Mouse (Mus musculus) adrenal gland, postnatal 36 days (tissue): Measurements from ENCODE around the gene Dbndd2. TPM values are rescaled to one million over a fixed set of nuclear protein-coding genes. Genes with fewer than 3 reads are reported as not detected.

ENCODE experiments used
- DNase-seq, 2 experiments: peaks; one replicate each; pipeline ENCODE4 v3.0.0; 2021; ENCODE audit warnings: mixed read lengths in 1 of 2
- long read RNA-seq, 2 experiments: library from polyadenylated mRNA; stranded (forward); transcript quantifications; one replicate each; pipeline ENCODE4 v2.0.0; 2021; ENCODE audit warnings: borderline sequencing depth in 2 of 2
- total RNA-seq, 2 experiments: library from RNA; stranded (reverse); gene quantifications; 2 replicates each; pipeline ENCODE4 v1.2.3; 2021

The Dbndd2 gene
- 10 to 100 TPM in 1 of 2 experiments, 1 to 10 TPM in 1; 8.0 to 12.5 TPM for total RNA-seq
- long read RNA-seq, experiment 1, transcript Dbndd2-202 (4 exons, 1,658 nt), result major isoform, 18 of 24 reads
- long read RNA-seq, experiment 1, partial matches to known transcripts, result 0 of 24 reads
- long read RNA-seq, experiment 1, other reads (novel, unspliced or antisense), result 2 of 24 reads
- long read RNA-seq, experiment 2, transcript Dbndd2-202 (4 exons, 1,658 nt), result major isoform, 10 of 12 reads
- long read RNA-seq, experiment 2, partial matches to known transcripts, result 0 of 12 reads
- long read RNA-seq, experiment 2, other reads (novel, unspliced or antisense), result 2 of 12 reads

DNA sequence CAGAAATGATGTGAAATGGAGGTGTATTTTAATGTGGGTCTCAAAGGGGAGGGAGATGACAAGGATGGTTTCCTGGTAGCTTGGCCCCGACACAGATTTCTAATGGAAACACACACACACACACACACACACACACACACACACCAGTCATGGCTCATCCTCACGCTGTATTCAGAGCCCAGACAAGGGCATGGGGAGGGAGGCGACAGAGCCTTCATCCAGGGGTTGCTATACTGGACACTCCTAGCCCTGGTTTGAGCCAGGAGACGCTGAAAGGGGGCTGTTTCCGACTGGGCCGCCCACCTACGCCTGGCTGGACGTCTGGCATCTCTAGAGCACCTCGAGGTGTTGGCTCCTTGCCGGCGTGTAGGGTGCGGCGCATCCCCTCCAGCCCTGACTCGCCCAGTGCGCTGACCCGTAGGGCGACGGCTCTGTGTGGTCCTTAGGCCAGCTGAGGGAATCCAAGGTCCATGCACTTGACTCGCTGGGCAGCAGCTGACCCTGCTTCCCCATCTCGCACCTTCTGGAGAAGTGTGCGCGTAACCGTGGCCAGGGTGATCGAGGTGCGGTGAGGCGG is at the start of gene Dbndd2:
Gene Dbndd2, plus strand, starts transcription at position 426 of the 577 bp plus-strand sequence.
- DNase-seq, result peak; percentile 43 to 48

DNA sequence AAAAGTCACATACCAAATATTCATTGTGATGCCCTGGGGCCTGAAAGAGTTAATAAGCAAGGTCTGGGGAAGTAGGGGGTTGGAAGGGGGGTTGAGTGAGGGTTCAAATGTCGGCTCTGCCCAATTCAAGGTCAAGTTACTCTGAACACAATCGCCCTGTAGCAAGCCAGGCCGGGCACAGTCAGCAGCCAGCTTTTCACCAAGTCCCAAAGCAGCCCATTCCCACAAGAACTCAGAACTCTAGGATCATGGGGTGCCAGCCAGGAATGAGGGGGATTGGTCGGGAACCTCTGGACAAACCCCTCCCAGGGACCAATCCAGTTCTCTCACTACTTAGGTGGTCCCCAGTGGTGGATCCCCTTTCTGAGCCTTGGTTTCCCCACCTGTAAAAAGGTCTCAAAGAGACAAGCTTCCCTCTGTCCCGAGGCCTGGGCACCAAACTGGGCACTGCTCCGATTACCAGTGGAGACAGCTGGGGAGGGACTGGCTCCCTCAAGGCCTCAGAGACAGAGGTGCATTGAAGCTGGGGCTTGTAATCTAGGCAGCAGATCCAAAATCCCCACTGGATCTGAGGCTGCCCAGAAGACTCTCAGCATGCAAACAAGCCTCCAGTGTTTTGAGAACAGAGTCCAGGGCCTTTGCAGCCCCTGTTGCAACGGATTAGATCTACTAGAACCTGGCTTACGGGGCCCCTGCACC is 49.5 kb upstream of the Dbndd2 start:
- DNase-seq, result peak in 1 of 2 experiments; percentile 12

DNA sequence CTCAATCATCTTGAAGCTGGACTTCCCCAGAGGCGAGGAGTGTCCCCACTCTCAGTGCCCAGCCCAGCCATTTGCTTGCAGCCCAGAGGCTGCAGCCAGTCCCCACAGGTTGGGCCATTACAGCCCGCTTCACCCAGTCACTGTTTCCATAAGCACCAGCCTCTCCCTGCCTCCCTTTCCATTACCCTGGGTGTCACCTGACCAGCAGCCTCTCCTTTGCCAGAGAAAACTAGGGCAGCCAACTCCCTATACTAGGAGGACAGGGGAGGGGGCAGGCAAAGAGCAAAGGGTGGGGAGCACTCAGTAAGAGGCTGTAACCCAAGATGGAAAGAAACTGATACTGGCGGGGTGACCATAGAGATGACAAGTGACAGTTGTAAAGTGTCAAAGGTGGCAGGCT is 48.9 kb upstream of the Dbndd2 start:
- peak in 1 of 2 experiments; percentile 50 for DNase-seq

DNA sequence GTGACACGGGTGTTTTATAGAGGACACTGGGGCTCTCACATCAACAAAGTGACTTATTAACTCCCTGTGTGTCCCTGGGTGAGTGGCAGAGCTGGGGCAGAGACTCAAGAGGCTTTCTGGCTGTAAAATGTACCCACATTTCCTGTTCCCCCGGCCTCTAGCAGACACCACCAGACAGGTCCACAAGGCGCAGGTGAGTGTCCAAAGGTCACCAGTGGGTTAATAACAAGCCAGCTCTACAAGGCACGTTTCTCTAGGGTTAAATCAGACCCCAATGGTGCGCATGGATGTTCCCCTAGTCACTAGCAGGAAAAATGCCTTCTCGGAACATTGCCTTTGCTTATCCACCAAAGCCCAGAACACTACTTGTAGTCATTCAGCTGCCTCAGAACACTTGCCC is 48.2 kb upstream of the Dbndd2 start:
- no peak for DNase-seq

DNA sequence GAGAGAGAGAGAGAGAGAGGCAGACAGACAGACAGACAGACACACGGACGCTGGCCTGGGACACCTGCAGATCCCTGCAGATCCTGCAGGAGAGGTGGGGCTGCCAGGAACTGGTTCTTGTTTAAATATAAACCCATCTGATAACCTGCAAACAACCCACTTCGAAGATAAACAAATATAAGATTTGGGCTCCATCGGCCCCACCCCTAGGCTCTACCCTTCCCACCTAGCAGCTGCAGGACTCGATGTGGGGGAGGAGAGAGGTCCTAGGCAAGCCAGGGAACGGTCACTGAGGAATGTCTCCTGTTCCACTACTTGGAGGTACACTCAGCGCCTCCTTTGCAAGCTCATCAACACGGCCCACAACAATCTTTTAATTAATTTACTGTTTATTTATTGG is 47.6 kb upstream of the Dbndd2 start:
- DNase-seq, result no peak

DNA sequence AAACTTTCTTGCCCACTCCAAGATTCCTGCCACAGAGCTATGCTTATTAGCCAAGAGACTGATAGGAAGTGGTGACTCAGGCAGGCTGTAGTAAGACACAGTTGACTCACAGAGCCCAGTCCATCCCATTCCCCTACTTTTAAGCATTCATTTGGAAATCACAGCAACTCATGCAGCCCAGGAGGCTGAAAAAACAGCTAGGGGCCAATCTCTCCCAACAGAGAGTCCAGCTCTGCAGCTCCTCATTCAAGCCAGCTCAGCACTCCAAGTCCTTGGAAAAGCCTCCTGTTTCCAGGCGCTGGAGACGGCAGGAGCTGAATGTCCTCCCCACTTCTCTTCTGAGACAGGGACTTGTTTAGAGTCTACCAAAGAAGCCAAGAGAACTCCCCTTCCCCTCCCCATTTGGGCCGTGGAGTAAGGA is 46.9 kb upstream of the Dbndd2 start:
- DNase-seq, result peak in 1 of 2 experiments; percentile 44

DNA sequence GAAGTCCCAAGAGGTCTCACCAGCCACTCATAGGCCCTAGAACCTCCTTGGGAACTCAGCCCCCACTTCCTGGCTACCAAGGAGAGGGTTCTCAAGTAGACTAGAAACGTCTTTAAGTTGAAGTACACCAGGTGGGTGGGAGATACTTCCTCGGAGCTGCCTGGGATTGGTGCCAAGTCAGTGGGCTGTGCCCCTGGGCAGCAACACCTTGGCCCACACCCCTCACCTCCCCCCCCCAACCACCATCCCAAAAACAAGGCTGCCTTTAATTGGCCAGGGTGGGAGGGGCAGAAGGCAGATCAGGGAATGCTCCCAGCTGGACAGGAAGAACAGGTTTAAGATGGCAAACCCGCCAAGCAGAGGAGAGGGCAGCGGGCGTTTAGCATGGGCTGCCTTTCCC is 45.6 kb upstream of the Dbndd2 start:
- no peak for DNase-seq

DNA sequence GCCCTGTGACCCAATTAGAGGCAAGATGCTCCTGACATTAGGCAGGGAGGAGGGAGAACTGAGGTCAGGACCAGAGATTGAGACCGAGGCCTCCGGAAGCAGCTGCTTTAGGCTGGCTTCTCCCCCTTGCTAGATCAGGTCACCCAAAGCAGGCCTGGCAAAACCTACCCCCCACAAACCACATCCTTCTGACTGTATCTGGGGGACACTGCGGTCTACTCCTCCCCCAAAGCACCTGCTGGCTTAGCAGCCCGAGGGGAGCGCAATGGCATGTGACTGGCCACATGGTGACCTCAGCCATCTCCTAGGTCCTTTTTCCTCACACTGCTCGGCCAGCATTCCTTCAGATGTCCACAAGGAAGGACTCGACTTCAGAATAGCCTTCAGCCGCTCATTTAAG is 44.8 kb upstream of the Dbndd2 start:
- peak in 1 of 2 experiments; percentile 29 for DNase-seq

DNA sequence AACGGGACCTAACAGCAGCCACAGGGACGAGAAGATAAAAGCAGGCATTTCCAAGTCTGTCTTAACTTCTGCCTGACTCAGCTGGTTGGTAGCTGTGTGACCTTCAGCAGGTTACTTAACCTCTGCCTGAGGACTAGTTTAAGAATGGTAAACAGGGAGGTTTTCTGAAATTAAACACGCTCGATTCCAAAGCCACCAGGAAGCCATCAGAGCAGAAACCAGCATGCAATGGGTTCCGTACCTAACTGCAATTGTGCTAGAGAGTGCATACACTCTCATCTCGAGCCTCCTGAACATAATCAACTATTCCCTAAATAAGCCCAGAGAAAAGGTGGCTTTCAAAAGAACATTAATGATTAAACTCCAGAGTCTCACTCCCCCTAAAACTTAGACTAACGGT is 44.2 kb upstream of the Dbndd2 start:
- DNase-seq, result no peak

DNA sequence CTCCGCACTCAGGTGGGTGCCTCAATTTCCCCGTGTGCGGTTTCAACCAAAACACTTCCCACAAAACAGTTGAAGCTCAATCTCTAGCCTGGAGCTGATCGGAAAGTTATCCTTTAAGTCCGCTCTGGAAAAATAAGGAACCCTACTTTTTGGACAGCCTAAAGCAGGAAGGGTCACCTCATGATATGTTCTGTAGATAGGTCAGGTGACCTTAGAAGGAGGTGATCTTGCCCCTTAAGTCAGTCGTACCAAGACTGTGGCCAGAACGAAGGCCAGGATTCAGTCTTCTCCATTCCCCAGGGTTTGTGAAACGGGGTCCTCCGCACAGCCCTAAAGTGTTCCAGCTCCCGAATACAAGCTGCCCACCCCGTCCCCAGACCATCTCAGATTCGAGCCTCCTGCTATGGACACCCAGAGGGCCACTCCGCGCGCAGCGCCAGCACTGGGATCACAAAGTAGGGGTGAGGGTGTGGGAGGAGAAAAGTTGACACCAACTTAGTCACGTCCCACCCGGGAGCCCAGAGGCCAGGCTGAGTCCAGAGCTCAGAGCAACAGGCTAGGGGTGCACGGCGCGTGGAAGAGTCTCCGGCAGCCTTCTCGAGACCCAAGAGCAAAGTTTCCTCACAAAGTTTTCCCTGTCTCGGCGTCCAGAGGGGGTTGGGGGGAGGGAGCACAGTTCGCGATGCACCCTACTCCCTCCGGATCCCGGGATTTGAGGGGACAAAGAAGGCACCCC is 43.4 kb upstream of the Dbndd2 start:
- peak; percentile 75 to 78 for DNase-seq

DNA sequence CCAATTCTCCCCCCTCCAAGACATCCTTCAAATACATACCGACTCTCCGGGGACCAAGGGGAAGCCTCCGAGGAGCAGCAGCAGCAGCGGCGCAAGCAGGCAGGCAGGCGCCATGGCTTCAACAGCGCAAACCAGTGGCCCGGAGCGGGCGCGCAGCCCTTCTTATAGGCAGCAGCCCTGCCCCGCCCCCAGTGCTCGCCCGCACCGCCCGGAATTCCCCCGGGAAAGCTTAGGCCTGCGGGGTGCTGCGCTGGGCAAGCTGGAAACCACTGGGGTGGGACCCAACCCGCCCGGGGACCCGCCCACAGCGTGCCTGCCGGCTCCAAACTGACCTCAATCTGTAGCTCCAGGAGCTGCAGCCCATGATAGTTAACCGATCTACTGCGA is 42.9 kb upstream of the Dbndd2 start:
- DNase-seq, result peak; percentile 94 to 95

DNA sequence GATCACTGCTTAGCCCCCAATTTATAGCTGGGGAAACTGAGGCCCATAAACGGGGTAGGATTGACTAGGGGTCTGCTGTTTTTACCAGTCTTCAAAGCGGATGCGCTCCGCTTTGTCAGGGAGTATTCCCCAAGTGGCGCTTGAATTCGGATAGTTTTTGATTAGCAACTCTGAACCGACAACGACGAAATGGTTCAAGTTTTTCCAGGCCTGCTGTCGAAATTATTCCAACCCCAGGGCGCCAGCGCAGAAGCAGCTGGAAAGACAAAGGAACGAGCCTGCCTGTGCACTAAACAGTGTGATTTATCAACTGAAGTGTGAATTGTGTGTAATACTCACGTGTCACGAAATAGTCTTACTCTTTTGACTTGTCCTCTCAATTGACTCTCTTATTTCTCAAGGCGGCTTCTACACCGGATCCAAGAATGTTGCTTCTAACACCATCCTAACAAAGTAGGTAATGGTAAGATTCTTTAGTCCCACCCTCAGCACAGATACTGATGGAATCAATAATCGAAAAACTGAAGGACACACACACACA is 42.4 kb upstream of the Dbndd2 start, which contains the start of gene Sdc4:
Gene Sdc4, minus strand, starts transcription at position 428 of the 541 bp plus-strand sequence.
- peak in 1 of 2 experiments; percentile 24 for DNase-seq

DNA sequence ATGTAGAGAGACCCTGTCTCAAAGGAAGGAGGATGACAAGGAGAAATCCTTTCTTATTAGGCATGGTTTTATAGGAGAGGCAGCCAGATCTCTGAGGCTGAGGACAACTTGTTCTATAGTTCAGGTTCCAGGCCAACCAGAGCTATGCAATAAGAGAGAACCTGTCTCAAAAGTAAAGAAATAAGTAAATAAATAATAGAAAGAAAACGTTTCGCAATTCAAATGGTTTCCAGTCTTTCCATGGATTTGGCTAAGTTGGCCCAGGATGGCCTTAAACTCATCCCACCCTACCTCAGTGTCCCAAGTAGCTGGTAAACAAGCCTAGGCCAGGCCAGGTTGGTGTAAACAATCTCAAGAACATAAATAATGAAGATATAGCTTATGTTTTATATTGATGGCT is 41.2 kb upstream of the Dbndd2 start:
- DNase-seq, result no peak

DNA sequence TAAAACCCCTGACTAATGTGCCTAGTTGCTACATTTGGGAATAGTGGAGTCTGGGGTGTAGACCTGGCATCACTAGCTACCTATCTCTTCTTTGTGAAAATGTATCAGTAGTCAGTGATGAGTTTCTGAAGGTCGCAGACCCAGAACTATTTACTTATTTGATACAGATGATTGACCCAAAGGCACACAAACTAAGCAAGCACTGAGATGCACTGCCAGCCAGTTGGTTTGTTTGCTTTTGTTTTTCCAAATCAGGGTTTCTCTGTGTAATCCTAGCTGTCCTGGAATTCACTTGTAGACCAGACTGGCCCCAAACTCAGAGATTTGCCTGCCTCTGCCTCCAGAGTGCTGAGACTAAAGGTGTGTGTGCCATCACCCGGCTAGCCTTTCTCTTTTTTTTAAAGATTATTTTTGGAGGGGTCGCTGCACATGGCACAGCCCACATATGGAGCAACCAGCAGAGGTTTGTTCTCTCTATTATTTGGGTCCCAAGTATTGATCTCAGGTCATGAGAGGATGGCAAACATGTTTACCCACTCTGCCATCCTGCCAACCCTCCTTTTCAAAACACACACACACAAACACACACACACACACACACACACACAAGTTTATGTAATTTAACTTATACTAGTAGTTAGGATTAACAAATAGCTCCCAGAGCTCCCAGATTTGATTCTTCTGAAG is 40.4 kb upstream of the Dbndd2 start:
- no peak for DNase-seq

DNA sequence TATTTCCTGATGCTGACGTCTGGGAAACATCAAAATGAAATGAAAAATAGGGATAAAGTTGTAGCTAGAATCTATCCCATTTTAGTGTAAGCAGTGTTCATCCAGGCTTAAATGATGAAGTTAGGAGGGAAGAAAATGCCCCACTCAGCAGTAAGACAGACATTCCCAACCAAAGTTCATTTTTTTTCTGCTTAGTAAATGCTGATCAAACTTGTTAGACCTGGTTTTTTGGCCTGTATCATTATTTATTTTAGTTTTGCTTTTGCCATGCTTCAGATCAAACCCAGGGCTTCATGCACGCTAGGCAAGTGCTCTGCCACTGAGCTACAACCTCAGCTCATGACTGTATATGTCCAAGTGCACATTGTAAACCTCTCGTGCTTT is 39.8 kb upstream of the Dbndd2 start:
- no peak for DNase-seq

DNA sequence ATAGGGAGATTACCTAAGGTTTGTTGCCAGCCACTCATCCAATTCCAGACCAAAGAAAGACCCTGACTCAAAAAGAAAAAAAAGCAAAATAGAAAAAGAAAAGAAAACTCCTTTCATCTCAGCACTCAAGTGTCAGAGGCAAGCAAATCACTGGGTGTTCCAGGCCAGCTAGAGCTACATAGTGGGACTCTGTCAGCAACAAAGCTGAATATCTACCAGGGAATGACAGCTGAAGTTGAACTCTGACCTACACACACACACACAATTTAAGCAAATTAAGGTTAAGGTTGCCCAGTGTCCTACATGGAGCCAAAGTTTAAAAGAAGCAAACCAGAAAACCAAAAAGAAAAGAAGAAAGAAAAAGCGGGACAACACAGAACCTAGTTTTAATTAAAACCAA is 37.8 kb upstream of the Dbndd2 start:
- no peak for DNase-seq

DNA sequence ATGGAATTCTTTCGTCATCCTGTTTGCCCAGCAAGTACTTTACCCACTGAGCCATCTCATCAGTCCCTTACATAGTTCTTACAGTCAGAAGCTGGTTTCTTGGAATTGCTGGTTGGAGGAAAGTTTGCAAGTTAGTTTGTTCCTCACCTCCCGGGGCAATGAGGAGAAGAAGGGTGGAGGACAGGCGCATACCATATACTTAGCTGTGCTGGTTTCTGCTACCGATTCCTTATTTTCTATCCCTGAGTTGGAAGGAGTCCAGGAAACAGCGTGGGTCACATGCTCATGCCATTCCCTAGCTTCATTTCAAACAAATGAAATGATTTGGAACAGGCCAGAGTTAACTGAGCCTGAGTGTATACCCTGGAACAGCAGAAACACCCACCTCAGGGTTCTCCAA is 37.0 kb upstream of the Dbndd2 start:
- DNase-seq, result no peak

DNA sequence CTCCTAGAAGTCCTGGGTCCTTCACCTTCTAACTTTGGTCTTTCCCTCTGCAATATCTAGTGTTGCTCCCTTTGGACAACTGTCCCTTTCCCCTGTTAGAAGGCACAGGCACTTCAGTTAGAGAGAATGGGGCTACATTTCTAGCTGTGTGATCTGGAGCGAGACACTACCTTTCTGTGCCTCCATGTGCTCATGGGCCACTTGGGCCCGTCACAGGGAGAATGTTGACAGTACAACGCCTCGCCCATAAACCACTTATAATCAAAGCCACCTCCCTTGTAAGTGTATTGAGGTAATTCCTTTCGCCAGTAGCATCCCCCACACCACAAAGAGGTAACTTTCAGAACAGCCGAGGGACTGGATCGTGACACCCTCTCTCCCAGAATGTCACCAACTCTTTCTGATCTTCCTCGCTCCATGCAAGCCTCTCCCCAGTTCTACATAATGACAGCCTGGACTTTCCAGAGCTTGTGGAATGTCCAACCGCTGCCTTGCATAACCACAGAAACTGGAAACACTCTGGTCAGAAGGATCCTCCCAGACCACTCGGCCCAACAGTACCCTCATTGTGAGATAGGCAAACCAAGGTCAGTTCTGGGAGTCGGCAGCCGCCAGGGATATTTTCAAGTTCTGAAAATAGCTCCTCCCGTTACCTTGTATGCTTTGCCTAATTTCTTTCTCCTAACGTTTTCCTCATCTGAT is 36.4 kb upstream of the Dbndd2 start:
- no peak for DNase-seq

DNA sequence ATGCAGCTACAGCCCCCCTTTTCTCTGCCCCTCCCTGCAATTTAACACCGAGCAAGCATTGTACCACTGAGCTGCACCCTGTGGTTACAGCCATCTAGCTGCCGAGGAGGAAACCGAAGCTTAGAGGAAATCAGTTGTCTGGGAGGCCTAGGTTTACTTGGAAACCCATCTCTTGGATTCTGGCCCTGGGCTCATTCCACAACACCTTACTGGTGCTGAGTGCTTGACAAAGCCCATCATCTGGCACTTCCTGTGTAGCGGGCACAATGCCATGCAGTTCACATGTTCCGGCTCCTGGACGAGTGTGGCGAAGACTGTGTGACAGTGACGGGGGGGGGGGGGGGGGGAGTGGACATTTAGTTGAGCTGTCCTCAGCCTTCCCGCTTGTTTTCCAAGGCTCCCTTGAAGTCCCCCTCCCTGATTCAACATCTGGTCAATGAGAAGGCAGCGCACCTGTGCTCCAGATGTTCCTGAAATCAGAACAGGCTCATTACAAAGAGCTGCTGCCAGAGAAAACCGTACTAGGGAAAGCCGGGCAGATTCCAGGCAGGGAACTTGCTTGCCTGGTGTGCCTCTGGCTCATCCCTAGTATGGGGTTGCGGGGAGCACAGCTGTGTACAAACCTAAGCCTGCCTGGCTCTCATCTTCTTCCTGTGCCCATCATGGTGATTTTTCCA is 33.8 kb upstream of the Dbndd2 start:
- DNase-seq, result no peak

DNA sequence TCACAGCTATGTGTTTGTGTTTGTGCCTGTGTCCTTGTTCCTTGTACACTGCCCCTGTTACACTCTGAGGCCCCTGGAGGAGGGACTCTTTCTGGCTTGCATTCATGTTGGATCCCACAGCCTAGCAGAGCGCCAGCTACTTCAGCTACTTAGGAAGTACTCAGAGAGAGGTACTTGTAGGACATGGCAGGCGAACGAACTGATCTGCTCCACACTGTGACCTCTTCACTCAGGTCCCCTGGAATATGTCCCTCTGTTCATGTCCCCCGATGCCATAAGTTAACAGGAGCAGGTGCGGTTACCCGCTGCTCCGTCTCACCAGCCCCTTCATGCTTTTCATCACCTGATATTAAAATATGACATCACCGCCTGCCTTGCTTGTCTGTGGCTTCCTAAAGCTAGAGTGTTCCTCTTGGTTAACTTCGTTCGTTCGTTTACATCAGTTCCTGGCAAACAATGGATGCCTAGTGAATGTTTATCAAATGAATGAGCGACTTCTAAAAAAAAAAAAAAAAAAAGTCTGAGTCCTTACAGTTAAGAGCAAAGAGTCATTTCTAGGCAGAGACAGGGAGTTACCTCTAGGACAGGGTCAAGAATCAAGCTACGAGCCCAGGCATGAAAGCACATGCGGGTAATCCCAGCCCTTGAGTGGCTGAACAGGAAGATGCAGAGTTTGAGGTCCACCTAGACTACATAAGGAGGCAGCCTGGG is 32.7 kb upstream of the Dbndd2 start:
- DNase-seq, result no peak
